Mouse (Mus musculus) embryonic fibroblast, embryonic 13.5 days (primary cell): ENCODE results near the gene Lasp1.
A peak's percentile ranks its signal among the peaks of the same experiment; 100 is the strongest.

Source experiments
- CTCF ChIP-seq: IDR thresholded peaks from 2 replicates; pipeline ENCODE4 v1.5.1; 2011; ENCODE audit warnings: mild to moderate bottlenecking, control low read depth, low read length, moderate library complexity, borderline replicate concordance; ENCODE audit not compliant: insufficient read depth
- POLR2A ChIP-seq: IDR thresholded peaks from 2 replicates; pipeline ENCODE4 v1.6.1; 2011; ENCODE audit warnings: low read depth, mild to moderate bottlenecking, control low read depth, low read length, moderate library complexity

GRCm38 (mm10) chr11:97775808-97776496 lies 22.8 kb upstream of the Lasp1 start, which contains the start of gene 1700001P01Rik:
- TF ChIP-seq CTCF (no peak), POLR2A (0 out of 2 replicates have a peak, but pooled peaks have one; percentile 30)
